9 mouse cellular contexts compared by ENCODE assay signal in genomic region chr2:139220757-139221400, GRCm38 (mm10).
DNase-seq lines count a peak whose midpoint lies in the region; ATAC-seq lines count a peak whose summit lies in the region.
"Had no signal": no experiment of that assay in that cellular context is flagged by ENCODE, and none has a peak within 500 bp of the region (broad histone marks: within the 10 kb centered on the region; RNA-seq: fewer than 3 reads in every experiment).

No protein-coding gene starts in this region.

- no peaks in the 10 kb centered on the region for H3K4me1 ChIP-seq in midbrain, embryonic 13.5 days (replicated peaks)
- H3K4me1 ChIP-seq in midbrain, embryonic 10.5 days: no peaks in the 10 kb centered on the region
- H3K4me1 ChIP-seq: liver, embryonic 15.5 days had no signal

- WGBS in midbrain, embryonic 13.5 days: 50% methylated on average over 9 of the region's 9 CpGs
- 69% methylated on average over 9 of the region's 9 CpGs for WGBS in midbrain, embryonic 10.5 days

- no peaks in the 10 kb centered on the region for H3K27me3 ChIP-seq in midbrain, embryonic 13.5 days
- no peaks in the 10 kb centered on the region for H3K27me3 ChIP-seq in midbrain, embryonic 10.5 days (ENCODE audit: low read depth, poor library complexity, severe bottlenecking)
- H3K27me3 ChIP-seq: liver, embryonic 15.5 days had no signal

- no peaks in the 10 kb centered on the region for H3K9me3 ChIP-seq in midbrain, embryonic 13.5 days
- H3K9me3 ChIP-seq in midbrain, embryonic 10.5 days (replicated peaks): no peaks in the 10 kb centered on the region
- H3K9me3 ChIP-seq: liver, embryonic 15.5 days had no signal

- no peak overlapping the region for H3K4me2 ChIP-seq in midbrain, embryonic 13.5 days (replicated peaks)
- H3K4me2 ChIP-seq: liver, embryonic 15.5 days had no signal

- H3K9ac ChIP-seq in midbrain, embryonic 13.5 days (replicated peaks): peak overlapping the region; percentile 37; the same call in 1 of the 2 replicates
- H3K9ac ChIP-seq: liver, embryonic 15.5 days had no signal

- ATAC-seq in midbrain, embryonic 13.5 days: peak; percentile 50; the same call in 1 of the 2 replicates
- no peak for ATAC-seq in erythroblast, adult 5-6 weeks (replicated peaks; ENCODE audit: low FRiP score, poor library complexity, severe bottlenecking)

- H3K27ac ChIP-seq in midbrain, embryonic 13.5 days: peak overlapping the region; percentile 39; the same call in 1 of the 2 replicates
- no peak overlapping the region for H3K27ac ChIP-seq in midbrain, embryonic 10.5 days (replicated peaks)
- H3K27ac ChIP-seq: liver, embryonic 15.5 days had no signal

- intact Hi-C loops in left cerebral cortex, postnatal 10 days (cut with DNase I): no loop called here

- H3K4me3 ChIP-seq in midbrain, embryonic 13.5 days (replicated peaks): no peak overlapping the region
- no peak overlapping the region for H3K4me3 ChIP-seq in midbrain, embryonic 10.5 days
- H3K4me3 ChIP-seq: liver, embryonic 15.5 days had no signal

- no peaks in the 10 kb centered on the region for H3K36me3 ChIP-seq in midbrain, embryonic 13.5 days
- H3K36me3 ChIP-seq in midbrain, embryonic 10.5 days: no peaks in the 10 kb centered on the region
- H3K36me3 ChIP-seq: liver, embryonic 15.5 days had no signal

- DNase-seq in cerebellum, postnatal 14 days: peak; percentile 9 to 11
- no peak for DNase-seq in cerebellum, postnatal 36 days
- no peak for DNase-seq in midbrain, embryonic 10.5 days (ENCODE audit: low spot score)
- peak; percentile 11 to 18 for DNase-seq in left cerebral cortex, postnatal 10 days (ENCODE audit: extremely low spot score in 1 of 2, low spot score in 2 of 2)
- DNase-seq in right cerebral cortex, postnatal 14 days: peak; percentile 13
- no peak for DNase-seq in testis, postnatal 14 days (ENCODE audit: low spot score)

Comparison
In these comparisons a context has a peak if more than half of its experiments do, and no peak if none do; other contexts are left out.
1. DNase-seq: peak in cerebellum, postnatal 14 days (2 of 2), left cerebral cortex, postnatal 10 days (2 of 2) and right cerebral cortex, postnatal 14 days (single experiment); none in cerebellum, postnatal 36 days (0 of 2), midbrain, embryonic 10.5 days (single experiment) and testis, postnatal 14 days (single experiment).